Mouse (Mus musculus) central nervous system, embryonic 18 days (tissue): Measurements from ENCODE around the gene Smpd3. TPM values are rescaled to one million over a fixed set of nuclear protein-coding genes. Genes with fewer than 3 reads are reported as not detected.

Source experiments
- polyA plus RNA-seq: library from polyadenylated mRNA; depleted of rRNA; stranded (reverse); fragments of >200 nt; gene quantifications from 2 replicates; pipeline ENCODE4 v1.2.3, GENCODE M21; 2012; rRNA removed

The Smpd3 gene
- polyA plus RNA-seq = 41.4 and 48.6 TPM in 2 replicates

DNA sequence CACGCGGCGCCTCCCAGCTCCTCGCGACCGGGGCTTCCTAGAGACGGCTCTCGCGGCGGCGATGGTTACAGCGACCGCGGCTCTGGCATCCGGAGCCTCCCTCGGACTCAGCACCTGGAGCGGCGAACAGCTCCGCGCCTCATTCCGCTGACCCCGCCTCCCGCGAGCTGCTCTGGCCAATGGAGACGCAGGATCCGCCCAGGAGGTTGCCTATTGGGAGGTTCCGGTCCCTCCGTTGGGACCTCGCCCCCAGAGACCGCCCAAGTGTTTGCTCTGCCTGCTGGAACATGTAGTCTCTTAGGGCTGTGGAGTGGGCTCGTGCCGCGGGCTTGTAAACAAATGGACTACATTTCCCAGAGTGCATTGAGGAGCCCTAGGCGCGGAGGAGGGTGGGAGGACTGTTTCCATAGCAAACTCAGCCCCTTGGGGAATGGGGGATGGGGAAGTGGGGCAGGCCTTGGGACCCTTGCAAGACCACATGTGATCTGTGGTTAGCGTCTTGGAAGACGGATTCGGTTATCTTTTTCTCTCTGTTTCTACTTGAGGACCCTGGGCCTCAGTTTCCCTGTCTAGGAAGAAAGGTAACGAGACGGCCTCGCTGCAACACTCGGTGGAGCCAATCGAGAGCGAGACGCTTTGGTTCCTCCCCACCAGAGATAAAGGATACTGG, at the start of gene Smpd3:
Gene Smpd3, minus strand, starts transcription at position 137 of the 670 bp plus-strand sequence.

GRCm38 (mm10) chr8:106210821-106211345, 126.9 kb downstream of the Smpd3 start, which contains the start of the genes Slc7a6os and Prmt7:
TSS of gene Slc7a6os (minus strand) at chr8:106210935.
TSS of gene Prmt7 (plus strand) at chr8:106210936.

Other genes with a start within 250 kb of the Smpd3 start
- 0.13 and 0.41 TPM in 2 replicates for gene Esrp2, start 201.0 kb downstream of the Smpd3 start, polyA plus RNA-seq
- 16.0 and 16.2 TPM in 2 replicates for gene Pla2g15, start 187.6 kb downstream of the Smpd3 start, polyA plus RNA-seq
- gene Slc7a6, start 169.1 kb downstream of the Smpd3 start, polyA plus RNA-seq = 45.3 and 46.0 TPM in 2 replicates
- 35.6 and 38.6 TPM in 2 replicates for gene Slc7a6os, start 127.1 kb downstream of the Smpd3 start, polyA plus RNA-seq
- 42.0 and 42.3 TPM in 2 replicates for gene Prmt7, start 127.1 kb downstream of the Smpd3 start, polyA plus RNA-seq
- gene Zfp90, start 77.3 kb upstream of the Smpd3 start, polyA plus RNA-seq = 38.1 and 38.2 TPM in 2 replicates
- gene 6030452D12Rik, start 162.5 kb upstream of the Smpd3 start, polyA plus RNA-seq = not detected in 2 replicates
- gene Cdh3, start 172.9 kb upstream of the Smpd3 start, polyA plus RNA-seq = 1.0 and 1.2 TPM in 2 replicates
- gene Gm10073, start 235.5 kb upstream of the Smpd3 start, polyA plus RNA-seq = 12.0 and 32.2 TPM in 2 replicates